Mouse (Mus musculus): ENCODE results near the gene Gm20388.

Gene Gm20388

GRCm38 (mm10) chr8:120828279-120828678 is 917.6 kb downstream of the Gm20388 start:
- no peak for DNase-seq (ENCODE audit: extremely low spot score, low read depth, low spot score)

GRCm38 (mm10) chr8:120830661-120831060 is 920.0 kb downstream of the Gm20388 start:
- no peak for DNase-seq (ENCODE audit: extremely low spot score, low read depth, low spot score)

GRCm38 (mm10) chr8:120832022-120832421 is 921.4 kb downstream of the Gm20388 start:
- no peak for DNase-seq (ENCODE audit: extremely low spot score, low read depth, low spot score)

GRCm38 (mm10) chr8:120833196-120833595 is 922.6 kb downstream of the Gm20388 start:
- DNase-seq (ENCODE audit: extremely low spot score, low read depth, low spot score), result no peak

GRCm38 (mm10) chr8:120839031-120839430 is 928.4 kb downstream of the Gm20388 start:
- no peak for DNase-seq (ENCODE audit: extremely low spot score, low read depth, low spot score)

GRCm38 (mm10) chr8:120843084-120843483 is 932.4 kb downstream of the Gm20388 start:
- no peak for DNase-seq (ENCODE audit: extremely low spot score, low read depth, low spot score)

- DNase-seq (ENCODE audit: extremely low spot score, low read depth, low spot score), result no peak
These were observed 935.4 kb downstream of the Gm20388 start for GRCm38 (mm10) chr8:120846018-120846417.

GRCm38 (mm10) chr8:120847279-120847678 is 936.6 kb downstream of the Gm20388 start:
- no peak for DNase-seq (ENCODE audit: extremely low spot score, low read depth, low spot score)

- no peak for DNase-seq (ENCODE audit: extremely low spot score, low read depth, low spot score)
These were observed 937.1 kb downstream of the Gm20388 start for GRCm38 (mm10) chr8:120847735-120848134.

GRCm38 (mm10) chr8:120848434-120848833 is 937.8 kb downstream of the Gm20388 start:
- DNase-seq (ENCODE audit: extremely low spot score, low read depth, low spot score), result no peak

- no peak for DNase-seq (ENCODE audit: extremely low spot score, low read depth, low spot score)
These were observed 940.8 kb downstream of the Gm20388 start for GRCm38 (mm10) chr8:120851411-120851810.

GRCm38 (mm10) chr8:120859881-120860280 is 949.2 kb downstream of the Gm20388 start:
- DNase-seq (ENCODE audit: extremely low spot score, low read depth, low spot score), result no peak

- DNase-seq (ENCODE audit: extremely low spot score, low read depth, low spot score), result no peak
These were observed 949.9 kb downstream of the Gm20388 start for GRCm38 (mm10) chr8:120860423-120861126.

GRCm38 (mm10) chr8:120863683-120864082 is 953.0 kb downstream of the Gm20388 start:
- no peak for DNase-seq (ENCODE audit: extremely low spot score, low read depth, low spot score)

- DNase-seq (ENCODE audit: extremely low spot score, low read depth, low spot score), result no peak
These were observed 956.7 kb downstream of the Gm20388 start for GRCm38 (mm10) chr8:120867386-120867785.

- no peak for DNase-seq (ENCODE audit: extremely low spot score, low read depth, low spot score)
These were observed 962.0 kb downstream of the Gm20388 start for GRCm38 (mm10) chr8:120872661-120873060.

GRCm38 (mm10) chr8:120876010-120876918 is 965.6 kb downstream of the Gm20388 start:
- DNase-seq (ENCODE audit: extremely low spot score, low read depth, low spot score), result no peak

- no peak for DNase-seq (ENCODE audit: extremely low spot score, low read depth, low spot score)
These were observed 966.4 kb downstream of the Gm20388 start for GRCm38 (mm10) chr8:120877005-120877404.

GRCm38 (mm10) chr8:120879928-120880327 is 969.3 kb downstream of the Gm20388 start:
- DNase-seq (ENCODE audit: extremely low spot score, low read depth, low spot score), result no peak

- no peak for DNase-seq (ENCODE audit: extremely low spot score, low read depth, low spot score)
These were observed 971.0 kb downstream of the Gm20388 start for GRCm38 (mm10) chr8:120881634-120882033.

GRCm38 (mm10) chr8:120882657-120883056 is 972.0 kb downstream of the Gm20388 start:
- no peak for DNase-seq (ENCODE audit: extremely low spot score, low read depth, low spot score)

GRCm38 (mm10) chr8:120883369-120883768 is 972.7 kb downstream of the Gm20388 start:
- no peak for DNase-seq (ENCODE audit: extremely low spot score, low read depth, low spot score)
